Comparison of ENCODE assay signal across 14 mouse cellular contexts in the genomic region with DNA sequence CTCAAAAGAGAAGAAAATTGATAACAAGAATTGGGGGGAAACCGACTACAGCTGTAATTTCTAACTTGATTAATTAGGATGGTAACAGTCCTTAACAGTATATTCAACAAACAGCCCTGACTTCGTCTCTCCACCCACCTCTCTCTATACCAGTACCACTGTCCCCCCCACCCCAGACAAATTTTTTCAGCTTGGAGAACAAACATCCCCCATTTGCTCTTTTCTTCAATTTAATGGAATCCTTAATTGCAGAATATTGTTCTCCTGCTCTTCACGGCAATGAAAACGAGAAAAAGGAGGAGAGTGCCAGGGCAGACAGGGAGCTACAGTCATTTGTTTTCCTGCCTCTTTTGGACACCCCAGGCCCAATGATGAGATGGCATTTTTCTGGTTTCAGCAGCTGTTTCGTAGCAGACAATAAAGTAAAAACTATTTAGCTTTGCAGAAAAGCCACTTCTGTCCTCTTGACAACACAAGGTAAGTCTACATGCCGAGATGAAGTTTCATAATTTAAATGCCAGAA.
"Had no signal": no experiment of that assay in that cellular context is flagged by ENCODE, and none has a peak within 500 bp of the region (broad histone marks: within the 10 kb centered on the region; RNA-seq: fewer than 3 reads in every experiment).

No protein-coding gene starts in this region.

- H3K9me3 ChIP-seq: kidney, embryonic 15.5 days; limb, embryonic 15.5 days; liver, embryonic 12.5 days; midbrain, embryonic 12.5 days; neural tube, embryonic 13.5 days had no signal

- DNase-seq: kidney, postnatal 14 days; layer of hippocampus, adult 9-11 months; layer of hippocampus, postnatal 36 days; lung, embryonic 14.5 days; lung, postnatal 10 days; thymus, postnatal 4 days had no signal

- H3K4me3 ChIP-seq: kidney, embryonic 15.5 days; limb, embryonic 15.5 days; liver, embryonic 12.5 days; midbrain, embryonic 12.5 days; neural tube, embryonic 13.5 days had no signal

- H3K27me3 ChIP-seq: limb, embryonic 15.5 days; liver, embryonic 12.5 days; neural tube, embryonic 13.5 days had no signal

- H3K4me1 ChIP-seq: kidney, embryonic 15.5 days; limb, embryonic 15.5 days; liver, embryonic 12.5 days; neural tube, embryonic 13.5 days had no signal

- ATAC-seq: liver, embryonic 12.5 days; midbrain, embryonic 16.5 days had no signal

- H3K9ac ChIP-seq: kidney, embryonic 15.5 days; limb, embryonic 15.5 days; liver, embryonic 12.5 days; lung, embryonic 14.5 days; midbrain, embryonic 12.5 days; neural tube, embryonic 13.5 days had no signal

- H3K27ac ChIP-seq: kidney, embryonic 15.5 days; limb, embryonic 15.5 days; liver, embryonic 12.5 days; macrophage; midbrain, embryonic 12.5 days; neural tube, embryonic 13.5 days; stomach, postnatal 0 days had no signal

- H3K36me3 ChIP-seq: kidney, embryonic 15.5 days; limb, embryonic 15.5 days; liver, embryonic 12.5 days; midbrain, embryonic 12.5 days; neural tube, embryonic 13.5 days had no signal

- H3K4me2 ChIP-seq: kidney, embryonic 15.5 days; limb, embryonic 15.5 days; liver, embryonic 12.5 days; lung, embryonic 14.5 days had no signal
